Mouse (Mus musculus): ENCODE data around the gene Insl6.
A peak's percentile ranks its signal among the peaks of the same experiment; 100 is the strongest.

Gene Insl6

DNA sequence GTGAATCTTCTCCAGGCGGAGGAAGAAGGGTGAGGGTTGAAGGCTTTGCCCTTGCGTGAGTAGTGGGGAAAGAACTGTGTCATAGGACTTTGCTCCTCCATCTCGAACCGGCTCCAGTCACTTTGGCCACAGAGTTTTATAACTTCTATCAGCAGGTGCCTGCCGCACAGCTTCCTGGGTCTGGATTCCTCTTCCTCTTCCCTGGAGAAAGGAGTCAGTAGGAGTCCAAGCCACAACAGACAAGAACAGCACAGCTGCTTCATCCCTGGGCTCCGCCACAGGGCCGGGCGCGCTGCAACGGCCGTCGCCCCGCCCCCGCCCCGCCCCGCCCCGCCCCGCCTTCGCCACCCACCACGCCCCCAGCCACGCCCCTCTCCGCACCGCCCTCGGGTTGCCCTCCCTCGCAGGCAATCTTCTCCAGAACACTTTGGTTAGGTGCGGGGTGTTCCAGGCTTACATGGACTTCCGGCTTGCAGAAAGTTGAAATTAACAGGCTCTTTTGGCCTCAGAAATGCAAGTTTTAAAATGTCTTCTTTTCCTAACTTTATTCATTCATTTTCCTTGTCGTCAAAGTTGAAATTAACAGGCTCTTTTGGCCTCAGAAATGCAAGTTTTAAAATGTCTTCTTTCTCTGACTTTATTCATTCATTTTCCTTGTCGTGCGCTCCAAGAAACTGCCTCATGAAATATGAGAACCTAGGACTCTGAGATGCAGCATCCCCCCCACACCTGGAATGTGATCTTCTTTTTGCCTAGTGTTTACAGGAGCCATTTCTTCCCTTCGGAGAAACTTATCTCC is at the start of gene Insl6:
Gene Insl6 (minus strand): TSS at position 304 of the 799 bp plus-strand sequence.
- DNase-seq (ENCODE audit: low spot score) = no peak

DNA sequence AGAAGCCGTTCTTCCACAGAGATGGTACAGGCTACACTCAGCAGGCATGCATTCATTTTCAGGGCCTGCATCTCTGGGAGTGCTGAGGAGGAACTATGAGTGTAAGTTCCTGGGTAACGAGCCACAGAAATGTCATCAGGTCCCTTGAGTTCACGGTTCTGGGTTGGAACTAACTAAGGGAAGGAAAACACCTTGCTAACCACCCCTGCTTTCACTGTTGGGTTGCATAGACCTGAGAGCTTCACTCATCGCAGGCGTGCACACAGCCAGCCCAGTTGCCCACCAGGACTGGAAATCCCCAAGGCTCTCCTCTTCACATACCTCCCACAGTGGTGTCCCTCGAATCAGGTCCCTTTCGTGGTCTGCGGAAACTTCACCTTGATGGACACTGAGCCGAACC is 49.8 kb upstream of the Insl6 start:
- DNase-seq (ENCODE audit: low spot score) = no peak

DNA sequence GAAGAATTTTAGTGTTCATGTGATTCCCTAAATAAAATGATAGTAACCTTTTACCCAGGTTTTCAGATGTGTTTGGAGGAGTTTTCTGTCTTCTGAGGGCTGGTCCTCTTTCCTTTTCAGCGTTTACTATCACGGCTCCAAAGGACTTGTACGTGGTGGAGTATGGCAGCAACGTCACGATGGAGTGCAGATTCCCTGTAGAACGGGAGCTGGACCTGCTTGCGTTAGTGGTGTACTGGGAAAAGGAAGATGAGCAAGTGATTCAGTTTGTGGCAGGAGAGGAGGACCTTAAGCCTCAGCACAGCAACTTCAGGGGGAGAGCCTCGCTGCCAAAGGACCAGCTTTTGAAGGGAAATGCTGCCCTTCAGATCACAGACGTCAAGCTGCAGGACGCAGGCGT is 48.3 kb upstream of the Insl6 start:
- no peak for DNase-seq (ENCODE audit: low spot score)

DNA sequence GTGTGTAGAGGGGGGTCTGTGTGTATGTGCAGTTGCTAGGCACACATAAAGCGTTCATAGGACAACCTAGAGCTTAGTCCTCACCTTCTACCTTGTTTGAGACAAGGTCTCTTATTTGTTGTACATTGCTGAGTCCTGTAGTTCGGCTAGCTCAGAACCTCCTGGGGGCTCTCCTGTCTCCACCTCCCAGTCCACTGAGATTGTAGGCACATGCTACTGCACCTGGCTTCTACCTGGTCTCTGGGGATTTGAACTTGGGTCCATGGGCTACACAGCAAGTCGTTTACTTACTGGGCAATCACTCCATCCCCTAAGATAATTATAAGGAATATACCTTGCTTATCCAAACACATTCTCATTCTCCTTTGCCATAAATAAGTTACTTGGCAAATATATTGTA is 47.5 kb upstream of the Insl6 start:
- DNase-seq (ENCODE audit: low spot score) = no peak

DNA sequence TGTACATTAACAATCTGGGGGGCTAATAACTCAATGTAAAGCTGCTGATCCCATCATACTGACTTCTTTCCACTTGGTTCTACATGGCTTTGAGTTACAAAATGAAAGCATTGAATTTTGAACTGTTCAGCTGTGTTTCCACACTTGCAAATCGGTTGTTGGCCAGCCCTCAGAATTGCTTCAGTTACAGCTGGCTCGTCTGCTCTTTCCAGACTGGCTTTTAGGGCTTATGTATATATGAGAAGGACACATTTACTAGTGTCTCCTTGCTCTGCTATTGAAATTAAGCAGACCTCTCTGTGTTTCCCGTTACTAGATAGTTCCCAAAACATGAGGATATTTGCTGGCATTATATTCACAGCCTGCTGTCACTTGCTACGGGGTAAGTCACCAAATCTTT is 47.0 kb upstream of the Insl6 start:
- DNase-seq (ENCODE audit: low spot score) = peak; percentile 46

DNA sequence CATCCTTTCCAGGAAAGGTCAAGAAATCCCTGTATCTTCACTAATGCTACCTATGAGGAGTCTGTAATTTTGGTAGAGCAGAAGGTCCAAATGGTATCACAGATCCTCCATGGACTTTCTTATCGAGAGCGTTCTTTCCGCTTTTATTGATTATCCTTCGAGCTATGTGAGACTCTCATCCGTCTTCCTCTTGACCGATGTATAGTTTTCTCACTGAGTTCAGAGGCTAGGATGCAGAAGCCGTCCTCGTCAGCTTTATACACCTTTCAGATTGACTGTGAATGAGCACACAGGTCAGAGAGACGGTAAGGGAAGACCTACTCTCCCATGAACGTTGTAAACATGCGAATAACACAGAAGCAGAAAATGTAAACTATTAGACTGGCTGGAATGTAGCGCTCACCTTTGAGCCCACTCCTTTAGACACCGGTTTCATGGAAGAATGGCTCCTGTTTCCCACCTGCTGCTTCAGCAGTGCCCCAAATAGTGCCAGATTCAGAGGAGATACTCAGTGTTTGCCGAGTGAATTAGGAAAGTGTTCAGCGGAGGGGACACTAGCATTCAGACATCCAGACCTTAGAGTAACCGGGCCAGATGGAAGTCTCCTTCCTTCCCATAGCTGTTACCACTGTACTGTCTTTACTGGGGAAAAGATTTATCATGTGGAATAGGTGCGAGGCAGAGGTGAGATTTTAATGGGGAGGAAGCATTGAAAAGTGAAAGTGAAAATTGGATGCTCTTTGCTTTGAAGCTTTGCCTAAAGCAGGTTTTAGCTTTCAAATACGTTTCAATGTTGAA is 46.3 kb upstream of the Insl6 start:
- no peak for DNase-seq (ENCODE audit: low spot score)

DNA sequence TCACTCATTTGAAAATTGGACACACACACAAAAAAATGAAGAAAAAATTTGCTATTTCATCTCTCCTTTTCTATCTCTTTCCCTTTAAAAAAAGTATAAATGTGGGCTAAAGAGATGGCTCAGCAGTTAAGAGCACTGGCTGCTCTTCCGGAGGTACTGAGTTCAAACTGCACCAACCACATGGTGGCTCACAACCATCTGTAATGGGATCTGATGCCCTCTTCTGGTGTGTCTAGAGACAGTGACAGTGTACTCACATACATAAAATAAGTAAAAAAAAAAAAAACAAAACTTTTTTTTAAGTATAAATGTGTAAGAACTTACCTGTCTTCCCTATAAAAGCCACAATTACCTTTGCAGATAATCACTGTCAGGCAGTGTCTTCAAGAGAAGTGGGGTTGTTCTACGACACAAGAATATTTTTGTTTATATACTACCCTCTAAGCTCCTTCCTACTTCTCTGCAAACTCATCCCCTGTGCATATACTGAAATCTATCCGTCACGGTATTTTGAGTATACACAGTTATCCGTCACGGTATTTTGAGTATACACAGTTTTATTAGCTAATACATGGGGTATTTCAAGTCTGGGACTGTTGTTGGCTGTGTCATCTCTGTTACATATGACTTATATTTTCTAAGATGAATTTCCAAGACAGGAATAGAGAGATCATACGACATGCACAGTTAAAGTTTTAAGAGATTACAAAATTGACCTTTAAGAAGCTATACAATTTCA is 45.6 kb upstream of the Insl6 start:
- DNase-seq (ENCODE audit: low spot score) = no peak

DNA sequence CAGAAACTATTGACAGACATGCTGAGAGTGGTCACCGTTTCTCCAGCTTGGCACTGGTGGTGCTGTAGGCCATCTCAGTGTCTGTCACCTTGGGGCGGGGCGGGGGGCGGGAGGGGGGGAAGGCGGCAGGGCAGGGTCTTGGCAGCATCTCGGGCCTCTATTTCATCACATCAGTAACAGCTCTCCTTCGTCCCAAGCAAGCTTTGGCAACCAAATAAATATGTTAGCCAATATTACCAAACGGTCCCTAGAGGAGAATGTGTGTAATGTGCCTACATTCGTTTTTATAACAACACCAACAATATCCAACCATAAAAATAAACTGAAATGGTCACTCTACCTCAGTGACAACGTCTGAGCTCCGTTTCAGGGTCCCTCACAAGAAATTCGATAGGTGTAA is 45.0 kb upstream of the Insl6 start:
- DNase-seq (ENCODE audit: low spot score) = no peak

DNA sequence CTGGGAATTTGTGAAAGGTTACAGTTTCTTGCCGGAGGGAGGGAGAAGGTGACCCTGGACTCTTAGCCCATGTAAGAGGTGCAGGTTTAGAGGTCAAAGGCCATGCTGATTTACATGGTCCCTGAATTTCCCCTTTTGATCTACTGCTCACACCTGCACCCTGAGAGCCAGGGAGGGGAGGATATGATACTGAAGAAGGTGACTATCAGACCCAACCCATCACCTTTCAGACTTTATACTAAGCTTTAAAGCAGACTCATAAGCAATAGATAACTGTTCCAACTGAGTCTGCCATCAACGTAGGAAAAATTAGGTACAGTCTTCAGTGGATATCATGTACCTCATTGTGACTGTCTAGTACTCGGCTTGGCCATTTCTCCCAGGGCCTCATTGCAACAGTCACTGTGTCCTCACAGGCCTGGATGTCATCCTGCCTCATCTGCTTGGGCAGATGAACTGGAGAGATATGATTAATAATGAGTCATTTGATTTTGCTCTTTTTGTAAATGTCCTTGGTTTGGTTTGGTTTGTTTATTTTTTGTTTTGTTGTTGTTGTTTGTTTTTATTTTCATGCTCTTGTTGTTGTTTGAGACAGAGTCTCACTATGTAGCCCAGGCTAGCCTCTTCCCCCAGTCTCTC is 43.6 kb upstream of the Insl6 start:
- no peak for DNase-seq (ENCODE audit: low spot score)

DNA sequence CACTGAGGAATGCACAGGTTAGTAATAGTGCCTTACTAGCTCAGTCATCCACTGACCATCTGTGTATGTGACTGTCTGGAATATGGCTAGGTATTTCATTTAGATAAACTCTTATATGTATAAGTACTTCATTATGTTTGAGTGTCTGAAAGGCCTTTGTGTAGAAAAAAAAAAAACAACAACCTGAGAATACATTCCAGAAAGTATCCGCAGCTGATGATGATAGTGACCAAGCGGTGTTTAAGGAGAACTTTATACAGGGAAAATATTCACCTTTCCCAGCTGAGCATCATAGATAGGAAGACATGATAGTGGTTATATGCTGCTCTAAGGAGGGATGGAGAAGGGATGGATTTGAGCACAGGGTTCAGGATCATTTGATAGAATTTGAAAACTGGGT is 42.9 kb upstream of the Insl6 start:
- DNase-seq (ENCODE audit: low spot score) = no peak

DNA sequence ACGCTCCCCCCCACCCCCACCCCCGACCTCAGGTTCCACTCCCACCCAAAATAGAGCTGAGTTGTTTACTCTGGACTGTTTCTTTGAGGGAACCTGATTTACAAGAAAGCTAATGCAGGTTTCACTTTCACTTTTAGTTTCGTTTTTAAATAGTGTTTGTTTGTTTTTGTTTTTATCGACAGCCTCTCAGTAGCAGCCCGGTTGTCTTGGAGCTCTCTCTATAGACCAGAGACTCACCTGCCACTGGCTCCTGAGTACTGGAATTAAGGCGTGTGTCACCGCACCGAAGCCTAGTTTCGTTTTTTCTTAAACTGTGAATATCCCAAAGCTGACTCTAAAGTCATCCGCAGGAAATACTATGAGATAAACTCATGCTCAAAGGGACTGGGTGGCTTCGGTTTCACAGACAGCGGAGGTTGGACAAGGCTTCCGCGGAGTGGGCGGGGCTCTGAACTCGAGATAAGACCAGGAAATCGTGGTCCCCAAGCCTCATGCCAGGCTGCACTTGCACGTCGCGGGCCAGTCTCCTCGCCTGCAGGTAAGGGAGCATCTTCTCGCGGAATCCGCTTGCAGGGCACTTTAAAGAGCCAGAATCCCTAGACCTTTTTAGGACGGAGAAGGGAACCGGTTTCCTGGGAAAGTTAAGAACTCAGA is 41.9 kb upstream of the Insl6 start, which contains the start of the genes Plgrkt and Cd274:
Gene Plgrkt (minus strand): TSS at position 422 of the 654 bp plus-strand sequence.
Gene Cd274 (plus strand): TSS at position 487 of the 654 bp plus-strand sequence.
- peak; percentile 68 for DNase-seq (ENCODE audit: low spot score)

DNA sequence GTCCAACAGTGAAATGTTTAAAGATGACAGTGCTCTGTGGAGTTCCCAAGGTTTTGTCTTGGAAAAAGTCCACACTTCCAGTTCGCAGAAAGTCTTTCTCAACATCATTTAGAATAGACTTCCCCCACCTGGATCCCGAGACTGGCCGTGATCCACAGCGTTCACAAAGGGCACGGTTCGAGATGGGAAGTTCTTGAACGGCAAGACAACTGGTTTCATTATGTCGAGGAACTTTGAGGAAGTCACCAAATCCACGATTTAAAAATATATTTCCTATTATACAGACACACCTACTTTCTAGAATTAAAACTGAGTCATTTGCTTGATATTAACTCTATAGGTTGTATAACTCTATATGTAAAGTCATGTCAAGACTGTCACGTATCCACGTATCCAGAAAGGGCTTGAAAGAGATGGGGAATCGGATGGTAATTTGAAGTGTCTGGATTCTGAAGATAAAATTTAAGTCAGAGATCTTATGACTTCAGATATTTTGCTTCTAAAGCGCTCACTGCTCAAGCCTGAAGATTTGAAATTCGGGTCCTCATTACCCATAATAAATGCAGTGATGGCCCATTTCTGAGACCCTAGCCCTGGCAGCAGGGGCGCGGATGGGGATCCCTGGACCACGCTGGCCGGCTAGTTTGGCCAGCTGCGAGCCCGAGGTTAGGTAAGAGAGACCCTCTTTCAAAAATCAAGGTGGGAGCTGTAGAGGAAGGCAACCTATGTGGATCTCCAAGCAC is 41.2 kb upstream of the Insl6 start:
- no peak for DNase-seq (ENCODE audit: low spot score)

DNA sequence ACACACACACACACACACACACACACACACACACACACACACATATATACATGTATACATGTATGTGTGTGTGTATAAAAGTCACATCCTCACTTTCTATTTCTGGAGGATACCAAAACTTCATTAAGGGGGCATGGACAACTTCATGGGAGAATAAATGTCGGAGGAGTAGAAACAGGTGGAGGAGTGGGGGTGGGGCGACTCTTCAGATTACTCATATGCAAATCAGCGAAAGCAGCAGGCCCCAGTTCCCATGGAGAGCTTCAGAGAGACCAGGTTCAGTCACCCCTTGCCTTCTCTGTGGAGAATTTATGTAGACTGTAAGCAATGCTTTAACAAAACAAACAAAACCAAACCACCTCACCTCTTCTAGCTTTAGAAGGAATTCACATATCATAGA is 39.9 kb upstream of the Insl6 start:
- no peak for DNase-seq (ENCODE audit: low spot score)

DNA sequence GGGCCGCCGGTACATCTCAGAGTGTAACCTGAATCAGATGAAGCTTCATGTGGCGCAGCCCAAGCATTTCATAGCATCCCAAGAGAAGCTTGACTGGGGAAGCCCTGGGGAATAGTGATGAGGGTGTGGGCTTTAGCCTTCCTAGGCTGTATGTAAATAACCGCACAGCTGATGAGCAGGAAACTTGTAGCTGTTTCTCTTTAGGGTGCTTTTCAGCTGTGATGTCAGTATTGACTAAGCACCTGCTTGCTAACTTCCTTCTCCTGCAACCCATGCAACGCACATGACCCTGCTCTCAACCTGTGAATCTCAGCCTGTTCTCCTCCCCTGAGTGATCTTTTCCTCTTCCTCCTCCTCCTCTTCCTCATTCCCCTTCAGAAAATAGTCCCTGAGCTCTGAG is 38.9 kb upstream of the Insl6 start:
- no peak for DNase-seq (ENCODE audit: low spot score)

DNA sequence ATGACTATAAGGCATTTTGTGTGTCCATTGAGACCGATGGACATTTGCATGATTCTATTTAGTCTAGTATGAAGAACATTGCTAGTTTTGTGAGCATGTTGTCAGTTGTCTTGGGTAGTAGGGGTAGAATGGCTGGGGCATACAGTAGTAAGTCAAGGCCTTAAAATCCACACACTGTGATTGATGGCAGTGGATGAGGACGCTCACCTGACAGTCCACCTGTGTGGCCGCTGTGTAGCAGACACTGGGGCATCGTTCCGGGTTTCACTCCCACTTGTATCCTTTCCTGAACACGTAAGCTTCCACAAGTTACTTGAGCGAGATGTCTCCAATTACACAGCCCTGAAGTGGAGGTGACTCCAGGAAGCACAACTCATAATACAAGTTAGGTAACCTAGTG is 38.4 kb upstream of the Insl6 start:
- no peak for DNase-seq (ENCODE audit: low spot score)

DNA sequence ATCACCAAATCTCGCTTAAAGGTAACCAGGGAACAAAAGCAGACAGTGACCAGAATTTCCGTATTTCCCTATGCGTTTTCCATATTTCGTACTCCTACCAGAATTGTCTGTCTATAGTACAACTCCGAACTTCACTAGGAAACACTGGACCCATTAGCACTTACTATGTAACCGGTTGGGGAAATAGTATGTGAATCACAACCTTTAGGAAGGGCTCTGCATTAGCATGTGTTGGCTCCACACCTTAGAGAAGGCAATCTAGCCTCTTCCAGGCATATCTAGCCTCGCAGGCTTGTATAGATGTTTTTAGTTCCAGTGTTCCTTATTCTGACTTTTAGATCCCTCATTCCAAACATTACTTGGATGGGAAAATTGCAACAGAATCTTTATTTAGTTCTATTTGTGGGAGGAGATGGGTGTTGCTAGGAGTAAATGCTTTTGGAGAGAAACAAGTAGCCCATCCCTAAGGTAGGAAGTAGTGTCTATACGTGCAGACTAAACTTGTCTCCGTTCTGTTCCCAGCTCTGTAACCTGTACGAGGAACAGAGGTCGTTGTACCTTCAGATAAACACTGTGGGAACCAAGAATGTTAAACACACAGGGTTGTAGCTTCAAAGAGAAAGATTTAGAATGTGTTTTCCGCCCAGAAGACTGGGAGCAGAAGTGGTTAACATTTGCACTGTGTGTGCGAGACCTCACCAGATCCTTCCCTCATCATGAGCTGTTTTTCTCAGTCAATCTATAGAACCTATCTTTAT is 37.2 kb upstream of the Insl6 start:
- no peak for DNase-seq (ENCODE audit: low spot score)

DNA sequence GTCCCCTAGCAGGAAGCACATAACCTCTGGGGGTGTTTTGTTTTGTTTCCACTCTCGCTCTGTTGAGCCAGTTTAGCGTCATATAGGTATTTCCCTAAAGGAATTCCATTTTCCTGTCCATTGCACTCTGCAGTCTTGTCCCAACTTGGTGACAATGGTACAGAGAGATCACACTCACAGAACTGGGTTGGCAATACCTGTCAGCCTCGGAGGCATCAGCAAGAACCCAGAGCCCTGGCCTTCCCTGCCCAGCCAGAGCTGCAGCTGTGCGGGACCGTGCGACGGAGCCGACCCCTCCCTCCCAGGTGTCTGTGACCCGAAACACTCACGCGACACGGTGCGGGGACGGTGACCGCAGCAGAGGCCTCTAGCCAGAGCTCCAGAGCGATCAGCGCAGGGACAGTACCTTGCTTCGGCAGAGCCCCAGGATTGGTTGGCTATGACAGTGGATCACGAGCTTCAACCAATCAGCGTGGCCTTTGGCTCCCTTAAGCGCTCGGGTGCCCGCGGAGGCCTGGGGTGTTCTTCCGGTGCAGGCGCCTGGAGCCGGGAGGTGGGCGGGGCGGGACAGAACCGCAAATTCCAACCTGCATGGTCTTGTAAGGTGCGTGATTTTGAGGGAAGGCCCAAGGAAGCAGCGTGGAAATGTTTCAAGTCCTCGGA is 36.4 kb upstream of the Insl6 start:
- peak; percentile 92 for DNase-seq (ENCODE audit: low spot score)

DNA sequence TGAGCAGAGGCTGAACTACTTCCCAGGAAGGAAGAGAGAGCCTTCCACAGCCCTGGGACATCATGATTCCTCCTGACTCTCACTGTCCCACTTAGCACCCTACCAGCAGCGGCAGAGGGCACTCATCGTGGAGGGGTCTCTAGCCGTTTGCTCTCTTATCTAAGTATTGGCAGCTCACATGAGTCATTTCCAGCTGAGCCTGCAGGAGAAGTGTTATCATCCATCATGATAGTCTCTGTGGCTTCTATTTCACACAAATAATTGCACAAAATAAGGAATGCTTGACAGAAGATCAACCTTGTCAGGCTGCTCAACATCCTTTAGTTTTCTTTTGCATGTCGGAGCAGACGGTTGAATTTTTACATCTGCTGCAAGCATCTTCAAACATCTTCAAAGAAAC is 35.1 kb upstream of the Insl6 start:
- no peak for DNase-seq (ENCODE audit: low spot score)

DNA sequence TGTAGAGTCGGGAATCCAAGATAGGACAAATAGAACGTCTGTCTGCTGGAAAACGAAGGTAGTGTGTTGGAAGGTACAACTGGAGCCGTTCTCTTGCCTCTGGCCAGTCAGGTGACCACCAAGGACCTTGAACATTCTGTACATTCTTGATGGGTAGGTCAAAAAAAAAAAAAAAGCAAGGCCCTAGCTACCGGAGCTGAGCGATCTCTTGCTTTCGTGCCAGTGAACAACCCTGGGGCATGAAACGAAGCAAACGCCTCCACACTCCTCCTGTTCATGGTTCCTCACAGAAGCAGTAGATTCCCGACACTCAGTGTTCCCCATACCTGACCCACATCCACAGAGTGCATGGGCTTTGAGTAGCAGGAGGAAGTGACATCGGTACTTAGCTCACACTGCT is 31.1 kb upstream of the Insl6 start:
- no peak for DNase-seq (ENCODE audit: low spot score)

All from layer of hippocampus, adult 11-12 months (tissue).